Mouse (Mus musculus) heart, postnatal 0 days (tissue): ENCODE results near the gene Myo6.

Experiments
- CTCF ChIP-seq: IDR thresholded peaks from 2 replicates; pipeline ENCODE4 v1.5.1; 2016; ENCODE audit warnings: antibody characterized with exemption, control low read depth, low read depth
- EP300 ChIP-seq: IDR thresholded peaks from 2 replicates; pipeline ENCODE4 v1.6.1; 2016; ENCODE audit warnings: antibody characterized with exemption, low read depth

DNA sequence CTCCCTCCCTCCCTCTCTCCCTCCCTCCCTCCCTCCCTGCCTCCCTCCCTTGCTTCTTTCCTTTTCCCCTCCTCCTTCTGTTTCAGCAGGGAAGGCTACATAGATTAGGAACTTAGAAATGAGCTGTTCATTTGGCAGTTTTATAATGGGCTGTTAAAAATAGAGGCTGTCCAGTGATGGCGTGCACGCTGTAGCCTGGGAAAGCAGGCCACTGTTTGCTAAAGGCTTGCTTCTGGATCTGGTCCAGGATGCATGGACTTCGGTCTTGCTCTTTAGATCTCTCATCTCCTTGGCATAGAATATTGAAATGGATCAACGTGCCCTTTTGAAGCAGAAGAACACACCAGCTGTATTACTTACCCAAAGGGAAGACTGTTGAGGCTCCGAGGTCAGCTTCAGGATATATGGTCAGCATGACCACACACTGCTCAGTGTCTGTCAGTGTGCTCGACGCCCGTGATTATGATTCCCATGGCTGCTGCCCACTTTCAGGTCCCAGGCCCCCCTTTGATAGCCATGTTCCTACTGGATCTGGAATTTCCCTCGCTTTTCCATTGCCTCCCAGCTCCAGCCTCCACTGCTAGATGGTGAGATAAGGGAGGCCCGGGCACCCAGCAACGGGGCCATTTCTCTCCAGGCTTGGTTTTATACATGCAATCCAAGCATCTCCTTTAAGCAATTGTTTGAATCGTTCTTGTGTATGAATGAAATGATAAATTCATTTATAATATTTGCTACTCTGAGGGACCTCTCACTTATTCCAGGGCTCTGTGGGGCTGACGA is 12.1 kb downstream of the Myo6 start:
- TF ChIP-seq CTCF (no peak), EP300 (no peak)
